Mouse (Mus musculus) MEL (cell line): ENCODE results near the gene Mroh9.

Experiments
- BHLHE40 ChIP-seq: IDR thresholded peaks from 2 replicates; pipeline ENCODE4 v1.6.1; 2012; ENCODE audit warnings: low read depth, mild to moderate bottlenecking, inconsistent platforms, low read length, improper control_type of control experiment, borderline replicate concordance
- CHD2 ChIP-seq: IDR thresholded peaks from 2 replicates; pipeline ENCODE4 v1.6.1; 2011; ENCODE audit warnings: low read length, improper control_type of control experiment
- CTCF ChIP-seq, 3 experiments: IDR thresholded peaks in 2 of 3; conservative IDR thresholded peaks in 1 of 3; 2 replicates each; pipeline ENCODE4 v1.5.1; 2011 to 2012; ENCODE audit warnings: low read length in 3 of 3, low read depth in 2 of 3, mild to moderate bottlenecking in 2 of 3, improper control_type of control experiment in 1 of 3, inconsistent platforms in 1 of 3, mixed read lengths in 1 of 3, moderate library complexity in 1 of 3; ENCODE audit not compliant: control insufficient read depth in 1 of 3, insufficient read depth in 1 of 3, poor library complexity in 1 of 3, severe bottlenecking in 1 of 3
- EP300 ChIP-seq, 2 experiments: IDR thresholded peaks; 2 replicates each; pipeline ENCODE4 v1.6.1; 2011; ENCODE audit warnings: improper control_type of control experiment in 2 of 2, low read length in 2 of 2, low read depth in 1 of 2, mild to moderate bottlenecking in 1 of 2
- ETS1 ChIP-seq: IDR thresholded peaks from 2 replicates; pipeline ENCODE4 v1.6.1; 2012; ENCODE audit warnings: low read depth, mild to moderate bottlenecking, inconsistent platforms, low read length, improper control_type of control experiment, moderate library complexity
- KAT2A ChIP-seq: conservative IDR thresholded peaks from 2 replicates; pipeline ENCODE4 v1.6.1; 2012; ENCODE audit warnings: low read depth, low read length, improper control_type of control experiment, inconsistent platforms
- POLR2A ChIP-seq, 2 experiments: IDR thresholded peaks; 2 replicates each; pipeline ENCODE4 v1.6.1; 2011 to 2012; ENCODE audit warnings: low read length in 2 of 2, mild to moderate bottlenecking in 2 of 2, control low read depth in 1 of 2, improper control_type of control experiment in 1 of 2, low read depth in 1 of 2, moderate library complexity in 1 of 2; ENCODE audit not compliant: control insufficient read depth in 1 of 2, insufficient read depth in 1 of 2, poor library complexity in 1 of 2
- TAL1 ChIP-seq: IDR thresholded peaks from 2 replicates; pipeline ENCODE4 v1.6.1; 2012; ENCODE audit warnings: mild to moderate bottlenecking, inconsistent platforms, low read length, moderate library complexity, mixed read lengths
- TBP ChIP-seq: IDR thresholded peaks from 2 replicates; pipeline ENCODE4 v1.8.0; 2011; ENCODE audit warnings: low read depth, low read length, improper control_type of control experiment
- TCF12 ChIP-seq: IDR thresholded peaks from 2 replicates; pipeline ENCODE4 v1.6.1; 2014; ENCODE audit warnings: low read depth, mild to moderate bottlenecking, inconsistent platforms, low read length, improper control_type of control experiment, moderate library complexity
- UBTF ChIP-seq: IDR thresholded peaks from 2 replicates; pipeline ENCODE4 v1.6.1; 2012; ENCODE audit warnings: low read depth, mild to moderate bottlenecking, inconsistent platforms, low read length, improper control_type of control experiment, moderate library complexity, borderline replicate concordance; ENCODE audit not compliant: insufficient read depth
- ZKSCAN1 ChIP-seq: IDR thresholded peaks from 2 replicates; pipeline ENCODE4 v1.6.1; 2012; ENCODE audit warnings: low read depth, mild to moderate bottlenecking, inconsistent platforms, low read length, improper control_type of control experiment, moderate library complexity
- ZMIZ1 ChIP-seq: IDR thresholded peaks from 2 replicates; pipeline ENCODE4 v1.6.1; 2012; ENCODE audit warnings: low read depth, mild to moderate bottlenecking, inconsistent platforms, low read length, improper control_type of control experiment, moderate library complexity

DNA sequence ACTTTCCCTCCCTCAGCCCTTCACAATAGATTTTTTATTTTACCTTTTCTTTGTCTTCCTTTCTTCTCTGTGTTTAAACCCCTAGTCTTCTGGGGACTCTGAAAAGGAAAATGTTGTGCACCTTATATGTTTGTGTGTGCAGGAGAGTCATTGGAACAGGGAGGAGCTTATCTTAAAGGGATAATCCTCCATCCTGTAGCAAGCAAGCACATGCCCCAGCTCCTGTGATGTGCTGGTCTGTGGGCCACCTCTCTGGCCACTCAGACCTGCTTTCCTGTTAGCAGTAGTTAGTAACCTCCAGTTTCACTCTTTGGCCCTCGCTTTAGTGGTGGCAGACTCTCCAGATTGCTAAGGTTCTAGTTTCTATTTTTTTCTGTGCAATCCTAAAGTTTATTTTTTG lies 101.0 kb downstream of the Mroh9 start, which contains the start of gene Fmo3:
- TF ChIP-seq CTCF (IDR thresholded peaks at IDR 0.05 in 2 of 3, conservative IDR thresholded peaks at IDR 0.05 in 1 of 3; ENCODE audit: control insufficient read depth in 1 of 3, insufficient read depth in 1 of 3, low read depth in 2 of 3, low read length in 3 of 3, poor library complexity in 1 of 3, severe bottlenecking in 1 of 3) (no peak), TAL1 (no peak), CHD2 (no peak), KAT2A (no peak), POLR2A (IDR thresholded peaks at IDR 0.05; ENCODE audit: control insufficient read depth in 1 of 2, insufficient read depth in 1 of 2, low read depth in 1 of 2, low read length in 2 of 2, poor library complexity in 1 of 2) (no peak), BHLHE40 (no peak), TCF12 (no peak), TBP (no peak), EP300 (IDR thresholded peaks at IDR 0.05; ENCODE audit: low read depth in 1 of 2, low read length in 2 of 2) (no peak), ZMIZ1 (no peak), UBTF (no peak), ETS1 (no peak), ZKSCAN1 (no peak)
